Mouse (Mus musculus): ENCODE measurements at regions not wholly inside any gene's neighbourhood (a gene's known extent, or its start where the extent isn't known, plus 50 kb on each side); places are given as distances from the start of the nearest gene placed in this dataset.

DNA sequence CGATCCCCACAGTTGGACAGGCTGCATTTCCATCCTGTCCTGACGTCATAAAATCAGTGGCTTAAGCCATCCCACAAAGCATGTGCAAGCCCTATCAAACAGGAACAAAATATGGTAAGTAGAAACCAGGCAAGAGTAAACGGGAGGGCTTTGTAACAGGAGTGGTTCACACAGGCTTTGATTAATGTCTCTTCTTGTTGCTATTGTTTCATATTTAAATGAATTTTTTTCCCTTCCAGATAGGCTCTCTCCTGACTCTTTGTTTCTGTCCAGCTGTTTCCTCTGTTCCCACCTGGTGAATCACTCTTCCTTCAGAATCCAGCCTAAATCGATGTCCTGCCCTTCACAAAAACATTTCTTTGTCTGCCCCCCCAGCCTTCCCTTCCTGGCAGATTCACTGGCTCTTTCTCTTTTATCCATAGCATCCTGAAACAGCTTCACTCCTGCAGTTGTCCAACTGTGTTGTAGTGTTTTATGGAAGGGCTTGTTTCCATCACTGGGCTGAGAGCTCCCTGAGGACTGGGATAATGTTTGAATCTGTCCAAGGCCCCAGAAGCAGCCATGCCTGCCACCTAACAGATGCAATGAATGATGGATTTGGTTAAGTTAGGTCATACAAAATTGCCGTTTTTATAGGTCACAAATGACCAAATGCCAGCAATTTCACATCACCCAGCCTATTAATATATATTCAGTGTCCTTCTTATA, 98.1 kb upstream of the Mpp6 start:
- Histone ChIP-seq H3K36me3 (replicated peaks in 1 of 2; ENCODE audit: control insufficient read depth in 1 of 2, insufficient read depth in 1 of 2, low read length in 1 of 2) (no peaks in the 10 kb centered on the region), H3K79me2 (replicated peaks; ENCODE audit: control insufficient read depth, extremely low read depth, insufficient read depth, poor library complexity, severe bottlenecking) (no peaks in the 10 kb centered on the region), H3K4me3 (replicated peaks in 1 of 3; ENCODE audit: low read depth in 2 of 3, low read length in 2 of 3, poor library complexity in 1 of 3) (no peak overlapping the region), H3K27me3 (replicated peaks) (no peaks in the 10 kb centered on the region), H3K9me3 (replicated peaks; ENCODE audit: low read length) (no peaks in the 10 kb centered on the region), H3K4me2 (ENCODE audit: insufficient read depth, low read depth, poor library complexity, severe bottlenecking) (no peak overlapping the region), H3K4me1 (ENCODE audit: control insufficient read depth in 1 of 2, insufficient read depth in 2 of 2) (peaks cover 0 to 9% of the 10 kb centered on the region in 2 experiments; a peak in 2 of 4 replicates), H3K9ac (ENCODE audit: insufficient read depth, low read depth) (no peak overlapping the region), H3K27ac (ENCODE audit: insufficient read depth, low read depth) (no peak overlapping the region)
- TF ChIP-seq CTCF (conservative IDR thresholded peaks at IDR 0.05 in 1 of 2, IDR thresholded peaks at IDR 0.05 in 1 of 2; ENCODE audit: low read depth in 2 of 2, low read length in 2 of 2) = no peak
- TF ChIP-seq POLR2A (IDR thresholded peaks at IDR 0.05; ENCODE audit: low read depth, low read length) = no peak
- no peak for TF ChIP-seq SIN3A (IDR thresholded peaks at IDR 0.05; ENCODE audit: low read length)
- no peak for TF ChIP-seq TBP (conservative IDR thresholded peaks at IDR 0.05; ENCODE audit: low read depth, low read length)
- no peak for TF ChIP-seq UBTF (IDR thresholded peaks at IDR 0.05; ENCODE audit: low read depth, low read length)
- no peak for TF ChIP-seq MEF2A (IDR thresholded peaks at IDR 0.05; ENCODE audit: borderline replicate concordance, low read depth, low read length)
- TF ChIP-seq MAX (IDR thresholded peaks at IDR 0.05; ENCODE audit: low read length) = no peak
- no peak for TF ChIP-seq POLR2AphosphoS2 (IDR thresholded peaks at IDR 0.05; ENCODE audit: low read depth, low read length)
- no peak for TF ChIP-seq SMC3 (IDR thresholded peaks at IDR 0.05; ENCODE audit: low read depth, low read length)
- TF ChIP-seq E2F4 (IDR thresholded peaks at IDR 0.05; ENCODE audit: insufficient replicate concordance, low read depth, low read length) = no peak
- no peak for TF ChIP-seq CHD1 (IDR thresholded peaks at IDR 0.05; ENCODE audit: low read depth, low read length)
- dilution Hi-C loops (cut with MboI; ENCODE audit: extremely low pct_ligation_motif_present, extremely low pct_unique_long_range_greater_than_20kb, low sequenced_read_pairs) (no loop called here), in situ Hi-C loops (cut with MboI; ENCODE audit: low pct_ligation_motif_present, low pct_unique_long_range_greater_than_20kb, low sequenced_read_pairs) (no loop called here)
- no peak for DNase-seq (ENCODE audit: extremely low read depth)

- in situ Hi-C loops (cut with MboI; ENCODE audit: low pct_ligation_motif_present, low pct_unique_long_range_greater_than_20kb, low sequenced_read_pairs) (no loop called here), dilution Hi-C loops (cut with MboI; ENCODE audit: extremely low pct_ligation_motif_present, extremely low pct_unique_long_range_greater_than_20kb, low sequenced_read_pairs) (no loop called here)
- Histone ChIP-seq H3K27me3 (replicated peaks) (no peaks in the 10 kb centered on the region), H3K36me3 (replicated peaks in 1 of 2; ENCODE audit: control insufficient read depth in 1 of 2, insufficient read depth in 1 of 2, low read length in 1 of 2) (no peaks in the 10 kb centered on the region), H3K4me3 (replicated peaks in 1 of 3; ENCODE audit: low read depth in 2 of 3, low read length in 2 of 3, poor library complexity in 1 of 3) (no peak overlapping the region), H3K4me1 (ENCODE audit: control insufficient read depth in 1 of 2, insufficient read depth in 2 of 2) (peaks cover 0 to 9% of the 10 kb centered on the region in 2 experiments; a peak in 2 of 4 replicates), H3K9me3 (replicated peaks; ENCODE audit: low read length) (no peaks in the 10 kb centered on the region), H3K27ac (ENCODE audit: insufficient read depth, low read depth) (no peak overlapping the region), H3K9ac (ENCODE audit: insufficient read depth, low read depth) (no peak overlapping the region), H3K79me2 (replicated peaks; ENCODE audit: control insufficient read depth, extremely low read depth, insufficient read depth, poor library complexity, severe bottlenecking) (no peaks in the 10 kb centered on the region), H3K4me2 (ENCODE audit: insufficient read depth, low read depth, poor library complexity, severe bottlenecking) (no peak overlapping the region)
- TF ChIP-seq ZKSCAN1 (IDR thresholded peaks at IDR 0.05; ENCODE audit: borderline replicate concordance, low read depth, low read length) (no peak), NELFE (IDR thresholded peaks at IDR 0.05; ENCODE audit: low read depth, low read length) (no peak), TCF12 (IDR thresholded peaks at IDR 0.05; ENCODE audit: low read depth, low read length) (no peak), SMC3 (IDR thresholded peaks at IDR 0.05; ENCODE audit: low read depth, low read length) (no peak), UBTF (IDR thresholded peaks at IDR 0.05; ENCODE audit: low read depth, low read length) (no peak), MAFK (IDR thresholded peaks at IDR 0.05; ENCODE audit: insufficient replicate concordance, low read length) (no peak), PAX5 (IDR thresholded peaks at IDR 0.05; ENCODE audit: low read length) (no peak), MAX (IDR thresholded peaks at IDR 0.05; ENCODE audit: low read length) (no peak), KAT2A (IDR thresholded peaks at IDR 0.05; ENCODE audit: insufficient replicate concordance, low read length) (no peak), SIN3A (IDR thresholded peaks at IDR 0.05; ENCODE audit: low read length) (no peak), MAZ (IDR thresholded peaks at IDR 0.05; ENCODE audit: low read depth, low read length) (no peak), POLR2AphosphoS2 (IDR thresholded peaks at IDR 0.05; ENCODE audit: low read depth, low read length) (no peak), POLR2A (IDR thresholded peaks at IDR 0.05; ENCODE audit: low read depth, low read length) (no peak), USF1 (IDR thresholded peaks at IDR 0.05; ENCODE audit: low read depth, low read length) (no peak), RAD21 (IDR thresholded peaks at IDR 0.05; ENCODE audit: low read depth, low read length) (no peak), ZMIZ1 (IDR thresholded peaks at IDR 0.05; ENCODE audit: low read depth, low read length) (no peak), IRF4 (IDR thresholded peaks at IDR 0.05; ENCODE audit: low read depth, low read length) (no peak), EP300 (IDR thresholded peaks at IDR 0.05; ENCODE audit: low read length) (no peak), HCFC1 (IDR thresholded peaks at IDR 0.05; ENCODE audit: low read depth, low read length) (no peak), ETS1 (conservative IDR thresholded peaks at IDR 0.05; ENCODE audit: low read depth, low read length) (no peak)
- no peak for DNase-seq (ENCODE audit: extremely low read depth)
Observed at GRCm38 (mm10) chr6:50013067-50013466, 97.0 kb upstream of the Mpp6 start.
